Mouse (Mus musculus): Measurements from ENCODE around the gene Dph1.
"Not testable (repeated sequence)": the region's sequence is repeated elsewhere in the genome, so short reads cannot be mapped to it uniquely, and the experiment has no call there.

Gene Dph1

GRCm38 (mm10) chr11:75203926-75204325 lies 12.9 kb upstream of the Dph1 start:
- DNase-seq (ENCODE audit: low read depth), result no peak

GRCm38 (mm10) chr11:75201721-75202120 lies 10.7 kb upstream of the Dph1 start:
- no peak for DNase-seq (ENCODE audit: low read depth)

GRCm38 (mm10) chr11:75200935-75201334 lies 9.9 kb upstream of the Dph1 start:
- DNase-seq (ENCODE audit: low read depth), result no peak

- DNase-seq (ENCODE audit: low read depth), result no peak
These were observed 8.9 kb upstream of the Dph1 start for GRCm38 (mm10) chr11:75199951-75200350.

- no peak for DNase-seq (ENCODE audit: low read depth)
These were observed 7.8 kb upstream of the Dph1 start for GRCm38 (mm10) chr11:75198792-75199191.

GRCm38 (mm10) chr11:75197956-75198355 lies 6.9 kb upstream of the Dph1 start:
- no peak for DNase-seq (ENCODE audit: low read depth)

- DNase-seq (ENCODE audit: low read depth), result no peak
These were observed 5.1 kb upstream of the Dph1 start for GRCm38 (mm10) chr11:75196131-75196530.

- DNase-seq (ENCODE audit: low read depth), result no peak
These were observed 3.9 kb upstream of the Dph1 start for GRCm38 (mm10) chr11:75194850-75195461.

GRCm38 (mm10) chr11:75194121-75194849 lies 3.2 kb upstream of the Dph1 start:
- DNase-seq (ENCODE audit: low read depth), result no peak

- DNase-seq (ENCODE audit: low read depth), result no peak
These were observed 2.4 kb upstream of the Dph1 start, which contains the start of gene Rtn4rl1 for GRCm38 (mm10) chr11:75193256-75194071. TSS of gene Rtn4rl1 (plus strand) at chr11:75193783.

- peak; percentile 46 for DNase-seq (ENCODE audit: low read depth)
These were observed 1.5 kb upstream of the Dph1 start for GRCm38 (mm10) chr11:75192336-75193214.

GRCm38 (mm10) chr11:75191841-75192240 lies 800 bp upstream of the Dph1 start:
- no peak for DNase-seq (ENCODE audit: low read depth)

- peak; percentile 81 for DNase-seq (ENCODE audit: low read depth)
These were observed 693 bp downstream of the Dph1 start for GRCm38 (mm10) chr11:75190371-75190724.

GRCm38 (mm10) chr11:75189713-75190370 lies 1.2 kb downstream of the Dph1 start:
- DNase-seq (ENCODE audit: low read depth), result no peak

GRCm38 (mm10) chr11:75184986-75185385 lies 6.1 kb downstream of the Dph1 start:
- DNase-seq (ENCODE audit: low read depth), result no peak

GRCm38 (mm10) chr11:75184573-75184972 lies 6.5 kb downstream of the Dph1 start:
- no peak for DNase-seq (ENCODE audit: low read depth)

GRCm38 (mm10) chr11:75183917-75184570 lies 7.0 kb downstream of the Dph1 start:
- no peak for DNase-seq (ENCODE audit: low read depth)

- peak; percentile 78 for DNase-seq (ENCODE audit: low read depth)
These were observed 12.3 kb downstream of the Dph1 start, which contains the start of gene Ovca2 for GRCm38 (mm10) chr11:75178672-75179208. TSS of gene Ovca2 (minus strand) at chr11:75178835.

- no peak for DNase-seq (ENCODE audit: low read depth)
These were observed 13.0 kb downstream of the Dph1 start for GRCm38 (mm10) chr11:75178011-75178410.

- not testable (repeated sequence) for DNase-seq (ENCODE audit: low read depth)
These were observed 16.5 kb downstream of the Dph1 start for GRCm38 (mm10) chr11:75174574-75174973.
